Mouse (Mus musculus): ENCODE measurements around the gene Thbs2.

GRCm38 (mm10) chr17:14675517-14675916 lies 18.5 kb downstream of the Thbs2 start:
- TF ChIP-seq ZC3H11A (IDR thresholded peaks at IDR 0.05; ENCODE audit: low read depth, low read length) (no peak), USF1 (IDR thresholded peaks at IDR 0.05; ENCODE audit: low read depth, low read length) (no peak), CTCF (conservative IDR thresholded peaks at IDR 0.05 in 1 of 2, IDR thresholded peaks at IDR 0.05 in 1 of 2; ENCODE audit: low read depth in 2 of 2, low read length in 2 of 2) (no peak), MYC (IDR thresholded peaks at IDR 0.05; ENCODE audit: low read depth, low read length) (no peak), MAX (IDR thresholded peaks at IDR 0.05; ENCODE audit: low read length) (no peak), ZNF384 (IDR thresholded peaks at IDR 0.05; ENCODE audit: low read depth, low read length) (no peak), POLR2A (IDR thresholded peaks at IDR 0.05; ENCODE audit: low read depth, low read length) (no peak)
